Mouse (Mus musculus) adrenal gland, adult 18-20 months (tissue): ENCODE results near the gene Fto. TPM values are rescaled to one million over a fixed set of nuclear protein-coding genes. Genes with fewer than 3 reads are reported as not detected.
A peak's percentile ranks its signal among the peaks of the same experiment; 100 is the strongest.

ENCODE experiments used
- DNase-seq, 2 experiments: peaks; one replicate each; pipeline ENCODE4 v3.0.0; 2021 to 2022; ENCODE audit warnings: low spot score in 2 of 2
- long read RNA-seq, 2 experiments: library from polyadenylated mRNA; stranded (forward); transcript quantifications; one replicate each; pipeline ENCODE4 v2.0.0; 2021
- total RNA-seq, 2 experiments: library from RNA; stranded (reverse); gene quantifications; 1 replicate in 1 of 2; 2 replicates in 1 of 2; pipeline ENCODE4 v1.2.3; 2021

The Fto gene
- total RNA-seq = 10 to 100 TPM; 73.6 to 78.4 TPM
- long read RNA-seq, experiment 1, transcript Fto-201 (9 exons, 3,564 nt) = major isoform, 15 of 20 reads
- long read RNA-seq, experiment 1, partial matches to known transcripts = 5 of 20 reads
- long read RNA-seq, experiment 1, other reads (novel, unspliced or antisense) = 0 of 20 reads
- long read RNA-seq, experiment 2, transcript Fto-201 (9 exons, 3,564 nt) = major isoform, 5 of 16 reads
- long read RNA-seq, experiment 2, partial matches to known transcripts = 10 of 16 reads
- long read RNA-seq, experiment 2, other reads (novel, unspliced or antisense) = 0 of 16 reads

DNA sequence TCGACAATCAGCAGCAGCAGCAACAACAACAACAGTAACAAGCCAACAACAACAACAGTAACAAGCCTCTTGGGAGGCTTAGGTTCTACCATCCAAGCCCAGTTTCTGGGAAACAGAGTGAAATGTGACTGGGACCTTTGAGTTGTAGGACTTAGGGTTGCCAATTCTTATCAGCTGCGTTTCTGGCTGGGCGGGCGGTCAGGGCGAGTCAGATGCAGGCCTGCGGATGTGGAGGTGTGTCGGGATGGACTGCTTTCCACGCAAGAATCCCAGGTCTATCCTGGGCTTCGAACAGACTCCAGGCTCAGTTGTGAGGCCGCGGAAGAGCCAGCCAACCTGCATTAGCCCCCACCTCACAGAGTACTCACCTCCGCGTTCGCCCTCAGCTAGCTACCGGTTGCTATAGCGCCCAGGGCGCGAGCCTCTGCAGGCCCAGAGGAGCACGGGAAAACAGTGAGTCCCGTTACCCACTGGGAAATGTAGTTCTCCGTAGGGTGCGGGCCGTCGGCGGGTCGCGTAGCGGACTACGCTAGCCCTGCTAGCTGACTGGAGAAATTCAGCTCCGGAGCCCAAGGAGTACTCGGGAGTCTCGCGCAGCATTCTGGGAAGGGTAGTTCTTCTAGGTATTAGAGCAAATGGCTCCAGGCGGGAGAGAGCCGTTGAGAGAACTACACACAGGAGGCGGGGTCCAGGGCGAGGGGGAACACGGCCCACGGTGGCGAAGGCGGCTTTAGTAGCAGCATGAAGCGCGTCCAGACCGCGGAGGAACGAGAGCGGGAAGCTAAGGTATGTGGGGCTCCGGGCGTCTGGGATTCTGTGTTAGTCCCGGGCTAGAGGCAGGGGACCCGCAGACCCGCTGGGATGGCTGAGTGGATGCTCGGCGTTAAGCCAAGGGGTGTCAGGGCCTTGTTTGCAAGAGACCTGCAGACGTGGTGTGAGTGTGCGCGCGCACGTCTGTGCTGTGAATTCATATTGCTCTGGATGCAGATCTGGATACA, at the start of gene Fto, which contains the start of gene Rpgrip1l:
Fto (plus strand) TSS at position 691 of the 998 bp plus-strand sequence.
Rpgrip1l (minus strand) TSS at position 428 of the 998 bp plus-strand sequence.
- peak; percentile 82 to 87 for DNase-seq

DNA sequence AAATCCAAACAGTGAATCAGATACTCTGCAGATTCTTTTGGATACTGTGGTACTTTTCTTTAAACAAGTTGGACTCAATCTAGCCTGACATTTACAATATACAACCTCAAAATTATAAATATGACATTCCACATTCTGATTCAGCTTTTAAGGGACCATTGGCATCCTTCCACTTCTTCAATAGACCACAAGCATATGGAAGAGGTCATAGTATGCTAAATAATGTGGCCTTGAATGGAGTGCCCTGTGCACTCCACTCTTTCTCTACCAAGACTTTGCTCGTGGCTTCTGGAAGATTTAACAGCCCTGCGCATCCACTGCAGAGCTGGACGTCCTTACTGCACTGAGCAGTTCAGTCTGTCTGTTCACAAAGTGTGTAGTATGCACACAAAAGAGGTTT, 49.4 kb upstream of the Fto start:
- no peak for DNase-seq

DNA sequence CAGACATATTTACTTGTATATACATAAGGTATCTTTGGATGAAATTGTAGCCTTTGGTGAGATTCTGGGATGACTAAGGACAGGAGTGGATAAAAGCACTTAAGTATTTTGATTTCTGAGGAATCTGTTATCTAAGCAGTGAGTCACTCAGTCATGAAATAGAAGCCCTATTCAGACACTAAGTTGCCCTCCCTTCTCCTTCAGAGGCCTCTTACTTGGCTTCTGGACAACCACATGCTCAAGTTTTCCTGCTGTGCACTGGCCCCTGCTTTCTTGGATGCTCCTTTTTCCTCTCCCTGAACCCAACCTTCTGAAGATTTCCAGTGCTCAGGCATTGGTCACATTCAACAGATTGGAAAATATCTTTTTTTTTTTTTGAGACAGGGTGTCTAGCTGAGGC, 48.8 kb upstream of the Fto start:
- DNase-seq = no peak

DNA sequence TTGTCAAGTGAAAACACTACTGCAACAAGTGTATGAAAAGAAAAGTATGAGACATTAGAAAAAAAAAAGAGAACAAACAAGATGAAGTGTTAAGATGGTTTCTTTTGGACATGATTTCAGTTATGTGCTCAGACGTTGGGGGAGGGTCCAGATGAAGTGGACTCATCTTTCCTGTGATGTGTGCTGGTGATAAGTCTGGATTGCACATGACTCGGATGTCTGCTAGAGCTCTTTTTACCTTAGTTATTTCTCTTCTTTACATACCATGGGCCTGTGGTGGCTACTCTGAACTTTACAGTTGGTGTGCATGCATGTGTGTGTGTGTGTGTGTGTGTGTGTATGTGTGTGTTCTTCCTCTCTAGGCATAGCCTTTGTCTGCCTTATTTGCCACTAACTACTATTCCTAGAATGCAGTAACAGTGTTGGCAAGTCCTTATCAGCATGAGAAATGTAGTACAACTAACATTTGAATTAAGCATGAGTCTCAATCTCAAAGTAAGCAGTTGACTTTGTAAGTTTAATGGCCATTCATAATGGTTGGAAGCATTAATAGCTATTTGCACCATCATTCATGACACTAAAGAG, 43.9 kb upstream of the Fto start:
- DNase-seq = no peak

DNA sequence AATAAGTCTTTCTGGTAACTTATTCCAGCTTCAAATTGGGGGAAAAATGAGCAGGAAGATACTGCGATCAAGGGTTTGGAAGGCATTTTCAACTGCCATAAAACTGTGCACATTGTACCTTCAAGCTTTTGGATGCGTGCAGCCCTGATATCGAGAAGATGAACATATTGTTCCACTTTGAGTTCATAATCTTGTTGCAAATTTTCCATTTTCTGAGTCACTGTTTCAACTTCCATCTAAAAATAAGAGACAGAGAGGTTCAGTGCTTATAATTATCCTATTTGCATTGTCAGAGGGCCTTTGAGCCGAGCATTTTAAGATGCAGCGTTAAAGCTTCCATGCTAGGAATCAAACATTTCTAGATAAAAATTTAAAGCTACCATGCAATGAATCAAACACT, 39.8 kb upstream of the Fto start:
- no peak for DNase-seq

DNA sequence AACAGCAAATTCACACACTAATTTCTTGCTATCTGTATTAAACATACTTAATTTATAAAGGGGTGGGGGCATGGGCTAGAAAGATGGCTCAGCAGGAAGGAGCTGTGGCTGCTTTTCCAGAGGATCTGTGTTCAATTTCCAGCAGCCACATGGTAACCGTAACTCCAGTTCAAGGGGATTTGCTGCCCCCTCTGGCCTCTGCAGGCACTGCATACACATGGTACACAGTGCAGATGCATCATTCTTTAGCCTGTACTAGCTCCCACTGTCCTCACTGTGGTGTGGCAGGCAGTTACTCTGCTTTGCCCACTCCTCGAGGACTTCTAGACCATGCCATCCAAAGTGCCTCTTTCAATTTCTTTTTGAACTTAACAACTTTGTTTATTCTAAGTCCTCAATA, 37.0 kb upstream of the Fto start:
- no peak for DNase-seq

DNA sequence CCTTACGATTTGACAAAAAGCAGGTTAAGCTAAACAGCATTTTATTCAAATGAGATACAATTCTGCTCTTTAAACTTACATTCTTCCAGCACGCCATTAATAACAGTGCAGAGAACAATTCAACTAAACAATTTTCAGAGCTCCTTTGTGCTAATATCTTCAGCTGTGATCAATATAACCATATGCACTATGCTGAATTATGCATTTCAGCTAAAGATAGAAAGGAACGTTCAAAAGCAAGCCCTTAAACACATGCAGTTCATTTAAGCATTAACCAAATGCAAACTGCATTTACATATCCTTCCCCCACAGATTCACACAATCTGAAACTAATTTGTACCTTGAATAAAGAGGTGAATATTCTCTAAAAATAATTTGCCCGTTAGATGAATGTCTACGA, 35.3 kb upstream of the Fto start:
- no peak for DNase-seq

DNA sequence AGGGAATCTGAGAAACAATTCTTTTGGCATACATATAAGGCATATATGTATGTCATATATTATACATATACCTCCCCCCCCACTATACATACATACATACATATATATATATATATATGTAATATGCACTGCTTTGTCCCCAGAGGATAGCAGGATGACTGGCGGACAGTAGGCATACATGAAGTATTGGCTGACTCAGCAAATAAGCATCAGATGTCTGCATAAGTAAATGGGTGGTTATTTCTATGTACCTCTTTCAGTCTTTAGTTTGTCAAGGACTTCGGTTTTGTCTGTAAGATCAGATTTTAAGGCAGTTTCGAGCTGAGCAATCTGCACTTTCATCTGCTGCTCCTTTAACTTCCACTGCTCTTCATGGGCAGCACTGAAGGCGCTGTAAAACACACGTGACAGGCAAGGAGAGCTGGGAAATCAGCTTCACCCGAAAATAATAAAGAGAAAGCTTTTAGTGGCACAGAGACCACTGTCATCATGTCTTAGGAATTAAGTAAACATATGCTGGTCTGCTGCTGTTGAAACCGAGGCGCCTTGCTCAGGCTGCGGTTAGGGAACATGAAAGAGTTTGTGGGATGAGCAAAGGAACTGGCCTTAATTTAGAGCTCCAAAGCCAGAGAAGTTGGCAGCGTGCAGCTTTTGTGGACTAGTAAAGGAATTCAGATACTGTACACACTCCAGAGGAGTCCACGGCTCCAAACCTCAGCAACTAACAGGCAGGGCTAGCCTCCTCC, 32.7 kb upstream of the Fto start:
- DNase-seq = no peak

DNA sequence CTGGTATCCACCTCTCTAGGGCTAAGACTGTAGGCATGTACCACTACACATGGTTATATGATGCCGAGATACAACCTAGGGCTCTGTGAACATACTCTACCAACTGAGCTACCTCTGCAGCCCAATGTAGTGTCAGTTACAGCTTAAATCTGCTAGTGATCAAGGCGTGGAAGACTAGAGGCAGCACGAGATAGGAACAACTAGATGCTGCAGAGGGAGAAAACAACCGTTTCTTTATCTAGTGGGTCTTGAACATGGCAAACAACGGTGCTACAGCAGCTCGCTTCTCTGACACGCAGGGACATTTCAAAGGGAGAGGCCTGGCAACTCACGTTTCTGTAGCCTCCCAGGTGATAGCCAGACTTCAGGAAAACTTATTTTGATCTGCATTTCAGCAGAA, 31.8 kb upstream of the Fto start:
- DNase-seq = no peak

DNA sequence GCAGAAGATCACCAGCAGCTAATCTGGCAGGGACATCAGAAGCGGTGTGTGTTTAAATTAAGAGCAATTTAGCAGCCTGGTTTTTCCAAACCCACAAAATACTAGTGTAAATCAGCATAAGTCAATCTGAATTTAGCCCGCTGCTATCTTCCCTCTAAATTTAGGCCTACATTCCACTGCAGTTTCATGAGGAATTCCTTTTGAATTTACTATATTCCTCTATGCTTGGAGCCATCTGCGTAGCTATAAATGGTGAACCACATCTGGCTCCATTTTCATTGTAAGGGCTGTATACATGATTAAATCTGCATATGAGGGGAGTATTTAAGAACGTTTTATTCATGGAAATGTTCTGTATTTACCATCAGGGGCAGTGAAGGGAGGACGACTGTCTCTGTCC, 30.7 kb upstream of the Fto start:
- DNase-seq = no peak

DNA sequence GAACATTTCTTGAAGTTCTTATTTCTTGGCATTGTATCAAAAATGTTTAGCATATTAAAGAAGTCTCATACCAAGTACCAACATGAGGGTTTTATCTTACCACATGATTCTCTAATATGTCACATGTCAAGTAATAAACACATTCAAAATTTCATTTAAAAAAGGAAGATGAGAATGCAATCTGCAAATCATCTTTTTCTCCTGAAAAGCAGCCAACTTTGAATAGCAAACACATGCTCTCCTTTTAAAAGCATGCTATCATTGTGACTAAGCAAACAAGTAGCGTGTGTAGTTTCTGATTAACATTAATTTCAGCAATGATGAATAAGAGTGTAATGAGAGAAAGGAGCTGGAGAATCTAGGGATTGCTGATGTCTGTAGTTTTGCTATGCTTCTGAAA, 29.5 kb upstream of the Fto start:
- no peak for DNase-seq

DNA sequence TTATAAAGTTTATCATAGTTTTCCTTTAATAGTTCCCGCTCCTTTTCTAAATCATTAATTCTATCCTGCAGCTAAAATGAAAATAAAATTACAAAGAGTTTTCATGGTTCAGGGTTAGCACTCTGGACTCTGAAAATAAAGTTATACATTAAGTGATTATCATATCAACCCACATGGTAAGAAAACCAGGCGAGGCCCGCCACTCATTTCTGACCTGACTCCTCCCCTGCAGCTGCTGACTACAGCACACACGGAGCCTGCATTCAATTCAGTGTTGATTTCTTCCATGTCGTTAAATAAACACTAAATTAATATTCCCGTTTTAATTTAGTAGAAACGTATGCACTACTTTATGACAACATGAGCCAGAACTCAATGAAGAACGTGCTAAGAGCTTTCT, 27.1 kb upstream of the Fto start:
- DNase-seq = no peak

DNA sequence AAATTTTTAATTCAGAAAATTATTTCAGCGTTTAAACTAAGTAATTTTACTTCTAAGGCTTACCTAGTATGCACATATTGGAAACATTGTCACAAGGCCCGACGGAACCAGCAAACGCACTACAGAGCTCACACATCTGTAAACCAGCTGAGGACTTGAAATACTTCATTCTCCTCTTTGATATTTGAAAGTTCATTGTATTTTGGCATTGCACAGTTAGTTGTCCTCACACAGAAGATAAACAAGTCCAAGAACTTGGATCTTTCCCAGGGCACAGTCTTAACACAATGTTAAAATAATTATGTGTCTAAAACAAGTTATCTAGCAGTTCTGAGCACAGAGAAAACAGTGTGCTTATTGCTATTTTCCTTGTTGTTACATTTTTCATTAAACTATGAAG, 22.7 kb upstream of the Fto start:
- DNase-seq = no peak

DNA sequence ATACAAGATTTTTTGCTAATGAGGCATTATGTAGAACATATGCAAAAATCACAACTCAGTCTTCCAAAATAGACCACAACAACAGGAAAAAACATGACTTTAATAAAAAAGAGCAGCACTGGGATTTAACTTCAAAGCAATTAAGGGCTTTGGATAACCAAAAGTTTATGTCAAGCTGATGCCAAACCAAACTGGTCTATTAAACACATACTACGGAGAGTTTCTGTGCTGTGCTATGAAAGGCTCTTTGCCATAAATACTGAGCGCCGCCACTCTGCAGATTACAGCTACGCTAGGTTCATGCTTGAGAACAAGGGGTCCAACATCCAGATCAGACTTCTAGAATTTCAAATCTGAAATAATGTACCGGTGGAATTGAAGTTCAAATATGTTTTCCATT, 17.5 kb upstream of the Fto start:
- no peak for DNase-seq

DNA sequence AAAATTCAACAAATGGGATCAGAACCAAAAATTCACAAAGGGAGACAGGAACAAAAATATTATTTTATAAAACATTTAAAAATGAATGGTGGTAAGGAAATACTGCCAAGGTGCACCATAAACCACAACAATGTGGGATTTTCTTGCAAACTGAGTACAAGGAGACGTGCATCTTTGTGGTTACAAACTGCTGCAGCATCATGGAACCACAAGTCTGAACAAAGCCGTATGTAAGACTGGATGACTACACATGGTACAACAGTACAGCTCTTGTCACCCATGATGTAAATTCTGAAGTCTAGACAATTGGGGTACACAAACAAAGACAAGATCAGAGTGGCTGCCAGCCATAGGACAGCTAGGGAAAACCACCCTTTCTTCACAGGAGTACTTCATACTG, 14.7 kb upstream of the Fto start:
- DNase-seq = no peak

DNA sequence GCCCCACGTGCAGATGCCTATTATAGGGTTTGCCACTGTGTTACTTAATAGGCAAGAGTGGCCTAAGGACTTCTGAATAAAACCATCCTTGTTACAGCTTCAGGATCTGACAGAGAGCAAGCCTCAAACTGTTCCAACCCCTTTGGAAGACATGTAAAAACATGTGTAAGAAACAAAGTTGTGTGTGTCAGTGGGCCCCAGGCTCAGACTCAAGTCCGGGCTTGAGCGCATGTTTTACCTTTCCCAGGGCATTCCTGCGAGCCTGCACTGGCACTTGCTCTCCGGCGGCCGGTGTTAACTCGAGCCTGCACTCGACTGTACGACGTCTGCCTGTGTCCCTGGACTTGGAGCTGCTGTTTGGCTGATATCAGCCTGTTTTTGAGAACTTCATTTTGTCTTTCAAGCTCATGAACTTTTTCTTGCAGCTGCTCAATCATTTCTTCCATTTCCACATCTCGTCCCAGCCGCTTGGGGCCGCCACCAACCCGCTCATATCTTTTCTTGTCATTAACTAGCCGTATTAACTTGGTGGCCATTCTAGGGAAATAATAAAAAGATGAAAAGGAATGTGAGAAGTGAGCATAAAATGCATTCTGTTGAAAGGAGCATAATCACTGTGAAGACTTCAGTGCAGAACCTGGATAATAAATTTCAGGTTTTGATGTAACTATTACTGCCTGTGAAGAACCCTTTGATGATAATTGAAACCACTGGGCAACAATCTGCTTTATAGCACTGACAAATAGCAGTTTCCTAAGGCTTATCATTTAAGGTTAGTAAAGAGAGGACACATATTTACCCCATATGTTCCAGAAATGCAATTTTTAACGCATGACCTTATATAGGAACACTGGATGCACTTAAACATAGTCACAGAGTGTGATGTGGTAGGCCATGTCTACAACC, 8.6 kb upstream of the Fto start:
- no peak for DNase-seq

DNA sequence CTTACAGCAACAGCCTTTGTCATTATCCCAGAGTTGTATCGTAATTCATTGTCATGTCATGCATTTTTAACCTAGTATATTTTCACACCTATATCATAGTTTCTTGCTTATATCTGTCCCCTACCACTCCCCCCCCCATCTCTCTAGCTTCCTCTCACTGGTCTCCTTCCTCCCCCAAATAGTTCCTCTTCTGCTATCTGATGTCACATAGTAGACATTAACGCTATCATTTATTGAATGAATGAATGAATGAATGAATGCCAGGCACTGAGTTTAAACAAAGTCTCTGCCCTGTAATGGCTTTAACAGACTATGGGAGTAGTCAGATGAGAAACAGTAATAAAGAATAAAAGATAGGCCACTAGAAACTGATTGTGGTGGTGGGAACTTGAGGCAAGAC, 983 bp upstream of the Fto start:
- no peak for DNase-seq

DNA sequence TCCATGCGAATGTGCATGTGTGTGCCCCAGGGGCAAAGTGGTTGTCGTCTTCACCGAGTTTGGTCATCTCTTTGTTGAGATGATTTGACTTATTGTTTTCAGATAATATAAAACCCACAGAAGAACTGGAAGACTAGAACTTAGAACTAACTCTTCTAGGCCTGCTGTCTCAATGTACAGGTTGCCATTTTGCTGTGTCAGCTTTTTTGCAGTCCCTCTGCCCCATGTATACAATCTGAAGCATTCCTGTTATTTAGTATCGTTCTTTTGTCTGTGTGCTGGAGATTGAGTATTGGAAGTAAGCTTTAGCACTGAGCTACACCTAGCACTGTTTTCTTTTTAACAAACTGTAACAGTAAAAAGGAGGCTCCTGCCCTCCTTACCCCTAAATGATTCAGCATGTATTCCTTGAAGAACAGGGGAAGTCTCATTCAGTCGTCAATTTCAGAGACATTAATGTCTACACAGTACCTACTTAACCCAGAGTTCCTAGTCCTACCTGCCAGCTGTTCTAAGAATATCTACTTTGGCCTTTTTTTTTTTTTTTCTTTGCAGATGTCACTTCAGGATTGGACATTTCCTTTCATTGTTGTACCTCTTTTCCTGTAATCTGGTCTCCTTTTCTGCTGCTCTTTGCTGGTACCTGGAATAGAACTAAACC, 4.4 kb downstream of the Fto start:
- no peak for DNase-seq

DNA sequence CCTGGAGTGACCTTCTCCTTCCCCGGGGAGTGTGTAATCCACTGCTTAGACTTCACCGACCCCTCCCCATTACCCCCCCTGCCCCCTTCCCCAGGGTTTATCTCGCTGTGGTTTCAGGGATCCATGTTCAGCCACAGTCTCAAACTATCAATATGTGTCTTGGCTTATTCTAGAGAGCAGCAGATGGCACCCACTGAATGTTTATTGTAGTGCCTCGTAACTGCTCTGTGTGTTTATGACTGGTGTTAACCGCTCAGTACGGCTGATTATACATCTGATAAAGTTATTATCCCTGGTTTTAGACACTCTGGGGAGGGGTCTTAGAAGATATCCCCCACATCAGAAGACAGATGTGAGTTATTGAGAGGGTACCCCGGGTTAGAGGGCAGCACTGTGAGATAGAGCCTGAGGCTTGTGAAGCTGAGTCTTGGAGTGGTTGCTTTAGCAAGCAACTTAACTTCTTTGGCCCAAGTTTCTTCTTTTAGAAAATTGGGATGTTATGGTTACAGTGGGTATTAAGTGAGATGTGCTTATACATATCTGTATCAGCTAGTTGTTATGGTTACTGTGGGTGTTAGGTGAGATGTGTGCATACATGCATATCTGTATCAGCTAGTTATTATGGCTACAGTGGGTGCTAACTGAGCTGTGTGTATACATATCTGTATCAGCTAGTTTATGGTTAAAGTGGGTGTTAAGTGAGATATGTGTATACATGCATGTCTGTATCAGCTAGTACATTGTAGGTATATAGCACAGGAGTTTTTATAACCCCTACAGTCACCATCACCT, 5.8 kb downstream of the Fto start:
- no peak for DNase-seq
